Mouse (Mus musculus): ENCODE measurements at regions not wholly inside any gene's neighbourhood (a gene's known extent, or its start where the extent isn't known, plus 50 kb on each side); places are given as distances from the start of the nearest gene placed in this dataset.

GRCm38 (mm10) chr3:151603371-151603770, 146.4 kb downstream of the Ifi44 start:
- Histone ChIP-seq H3K36me3 (ENCODE audit: insufficient read depth, low read length) (no peaks in the 10 kb centered on the region), H3K4me1 (replicated peaks; ENCODE audit: low read depth, low read length) (no peaks in the 10 kb centered on the region), H3K4me3 (replicated peaks; ENCODE audit: low read length) (no peak overlapping the region), H3K27me3 (ENCODE audit: insufficient read depth, low read length) (no peaks in the 10 kb centered on the region), H3K9me3 (ENCODE audit: low read length) (peaks cover 3% of the 10 kb centered on the region; the same call in 1 of the 2 replicates)
- no peak for TF ChIP-seq CTCF (conservative IDR thresholded peaks at IDR 0.05; ENCODE audit: low read length)
- TF ChIP-seq NANOG (IDR thresholded peaks at IDR 0.05; ENCODE audit: borderline replicate concordance, low read length) = no peak
- no peak for TF ChIP-seq POU5F1 (IDR thresholded peaks at IDR 0.05; ENCODE audit: borderline replicate concordance, low read length)

Data from E14TG2a.4 (cell line).